Comparison of ENCODE assay signal across 28 mouse cellular contexts in the genomic region with DNA sequence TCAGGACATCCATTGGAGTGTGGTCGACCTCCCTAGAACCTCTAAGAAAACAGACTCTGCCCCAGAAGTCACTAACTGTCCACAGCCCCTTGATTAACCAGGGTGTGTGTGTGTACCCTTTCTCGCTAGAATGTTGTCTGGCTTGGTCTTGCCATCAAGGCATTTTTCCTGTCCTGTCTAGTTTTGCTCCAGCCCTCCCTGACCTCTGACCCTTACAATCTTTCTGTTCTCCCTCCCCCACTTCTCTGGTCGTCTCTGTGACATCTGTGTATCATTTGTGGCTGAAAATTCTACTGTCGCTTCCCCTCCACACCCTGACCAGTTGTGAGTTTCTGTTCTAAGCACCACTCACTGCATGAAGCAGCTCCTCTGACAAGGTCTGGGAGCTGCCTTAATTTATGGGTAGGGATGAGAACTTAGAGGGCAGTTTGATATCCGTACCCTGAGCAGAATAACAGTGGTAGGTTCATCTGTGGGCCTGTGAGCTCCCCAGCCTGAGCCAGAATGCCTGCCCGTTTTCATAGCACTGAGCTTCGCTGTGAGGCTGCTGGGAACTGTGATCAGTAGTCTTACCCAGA.
DNase-seq lines count a peak whose midpoint lies in the region; ATAC-seq and TF ChIP-seq lines count a peak whose summit lies in the region.
"Had no signal": no experiment of that assay in that cellular context is flagged by ENCODE, and none has a peak within 500 bp of the region (broad histone marks: within the 10 kb centered on the region; RNA-seq: fewer than 3 reads in every experiment).

No protein-coding gene starts in this region.

- WGBS in forebrain, postnatal 0 days, result 72% methylated on average over 7 of the region's 7 CpGs
- WGBS in forebrain, embryonic 14.5 days, result 75% methylated on average over 7 of the region's 7 CpGs
- 30% methylated on average over 7 of the region's 7 CpGs for WGBS in kidney, postnatal 0 days

- H3K9ac ChIP-seq in forebrain, postnatal 0 days, result no peak overlapping the region
- no peak overlapping the region for H3K9ac ChIP-seq in forebrain, embryonic 14.5 days (ENCODE audit: low read length)
- H3K9ac ChIP-seq in kidney, postnatal 0 days (ENCODE audit: low read depth, low read length), result no peak overlapping the region
- H3K9ac ChIP-seq: embryonic facial prominence, embryonic 13.5 days; heart, embryonic 13.5 days; hindbrain, embryonic 13.5 days; liver, embryonic 13.5 days; lung, embryonic 15.5 days had no signal

- no peak for DNase-seq in forebrain, postnatal 0 days
- DNase-seq in forebrain, embryonic 14.5 days (ENCODE audit: low spot score), result no peak
- peak; percentile 55 for DNase-seq in kidney, postnatal 0 days (ENCODE audit: low spot score)
- DNase-seq in kidney, postnatal 36 days, result no peak
- DNase-seq in embryo, embryonic 9.5 days (ENCODE audit: extremely low spot score), result peak; percentile 43
- peak; percentile 74 for DNase-seq in yolk sac, embryonic 10.5 days (ENCODE audit: low spot score)
- no peak for DNase-seq in urinary bladder, adult 18-20 months (ENCODE audit: low spot score in 2 of 2)
- DNase-seq: cerebellum, adult 2 months; cerebellum, postnatal 36 days; gastrocnemius, postnatal 14 days; heart, adult 11 months; heart, postnatal 14 days; kidney, postnatal 14 days; liver, embryonic 13.5 days; right cerebral cortex, adult 18-20 months; right cerebral cortex, postnatal 4 days; thymus, postnatal 25 days had no signal

- H3K36me3 ChIP-seq in forebrain, postnatal 0 days (ENCODE audit: insufficient read depth), result peaks cover 31% of the 10 kb centered on the region
- H3K36me3 ChIP-seq in forebrain, embryonic 14.5 days (ENCODE audit: control insufficient read depth, insufficient read depth, low read length), result peaks cover 42% of the 10 kb centered on the region
- H3K36me3 ChIP-seq in kidney, postnatal 0 days (ENCODE audit: insufficient read depth, low read length), result peaks cover 36% of the 10 kb centered on the region

- no peaks in the 10 kb centered on the region for H3K27me3 ChIP-seq in forebrain, postnatal 0 days (ENCODE audit: insufficient read depth, low read length)
- no peaks in the 10 kb centered on the region for H3K27me3 ChIP-seq in forebrain, embryonic 14.5 days (replicated peaks; ENCODE audit: control insufficient read depth, insufficient read depth, low read length)
- H3K27me3 ChIP-seq in kidney, postnatal 0 days (ENCODE audit: insufficient read depth, low read length), result no peaks in the 10 kb centered on the region
- H3K27me3 ChIP-seq: embryonic facial prominence, embryonic 13.5 days; heart, embryonic 13.5 days; hindbrain, embryonic 13.5 days; liver, embryonic 13.5 days; lung, embryonic 15.5 days had no signal

- H3K4me2 ChIP-seq in forebrain, postnatal 0 days (ENCODE audit: low read depth), result no peak overlapping the region
- H3K4me2 ChIP-seq in forebrain, embryonic 14.5 days (ENCODE audit: low read length), result no peak overlapping the region
- no peak overlapping the region for H3K4me2 ChIP-seq in kidney, postnatal 0 days (ENCODE audit: low read length)
- H3K4me2 ChIP-seq: embryonic facial prominence, embryonic 13.5 days; heart, embryonic 13.5 days; hindbrain, embryonic 13.5 days; liver, embryonic 13.5 days; lung, embryonic 15.5 days had no signal

- H3K9me3 ChIP-seq in forebrain, postnatal 0 days (ENCODE audit: low read length), result no peaks in the 10 kb centered on the region
- no peaks in the 10 kb centered on the region for H3K9me3 ChIP-seq in forebrain, embryonic 14.5 days (replicated peaks; ENCODE audit: control insufficient read depth, low read length)
- H3K9me3 ChIP-seq in kidney, postnatal 0 days (replicated peaks; ENCODE audit: low read length), result no peaks in the 10 kb centered on the region
- H3K9me3 ChIP-seq: embryonic facial prominence, embryonic 13.5 days; heart, embryonic 13.5 days; hindbrain, embryonic 13.5 days; liver, embryonic 13.5 days; lung, embryonic 15.5 days; midbrain, embryonic 10.5 days had no signal

- no peak for TF ChIP-seq CTCF in forebrain, postnatal 0 days (IDR thresholded peaks at IDR 0.05; ENCODE audit: low read depth)
- no peak for TF ChIP-seq CTCF in kidney, postnatal 0 days (IDR thresholded peaks at IDR 0.05; ENCODE audit: low read depth)

- H3K4me1 ChIP-seq in forebrain, postnatal 0 days (ENCODE audit: insufficient read depth), result no peaks in the 10 kb centered on the region
- H3K4me1 ChIP-seq in forebrain, embryonic 14.5 days (ENCODE audit: control insufficient read depth, insufficient read depth, low read length), result no peaks in the 10 kb centered on the region
- no peaks in the 10 kb centered on the region for H3K4me1 ChIP-seq in kidney, postnatal 0 days (replicated peaks; ENCODE audit: insufficient read depth, low read length)
- H3K4me1 ChIP-seq: heart, embryonic 13.5 days; hindbrain, embryonic 13.5 days had no signal

- H3K27ac ChIP-seq in forebrain, postnatal 0 days (ENCODE audit: low read depth, low read length), result no peak overlapping the region
- no peak overlapping the region for H3K27ac ChIP-seq in forebrain, embryonic 14.5 days (ENCODE audit: low read depth, low read length)
- 0 out of 2 replicates have a peak overlapping the region, but pooled peaks have one; percentile 10 for H3K27ac ChIP-seq in kidney, postnatal 0 days
- H3K27ac ChIP-seq: embryonic facial prominence, embryonic 13.5 days; heart, embryonic 13.5 days; hindbrain, embryonic 13.5 days; layer of hippocampus, adult 2 months; liver, embryonic 13.5 days; lung, embryonic 15.5 days; macrophage; midbrain, embryonic 10.5 days had no signal

- peak; percentile 36; the same call in 1 of the 2 replicates for ATAC-seq in forebrain, postnatal 0 days
- no peak for ATAC-seq in forebrain, embryonic 14.5 days
- no peak for ATAC-seq in kidney, postnatal 0 days (replicated peaks; ENCODE audit: low FRiP score, low read depth)
- ATAC-seq: forebrain, embryonic 16.5 days; inflammation-experienced regulatory T-cells, adult 6 months; midbrain, embryonic 16.5 days had no signal

- H3K4me3 ChIP-seq in forebrain, postnatal 0 days (ENCODE audit: low read depth, low read length), result no peak overlapping the region
- H3K4me3 ChIP-seq in forebrain, embryonic 14.5 days (ENCODE audit: low read depth, low read length), result no peak overlapping the region
- no peak overlapping the region for H3K4me3 ChIP-seq in kidney, postnatal 0 days (replicated peaks; ENCODE audit: low read depth, low read length)
- H3K4me3 ChIP-seq: embryonic facial prominence, embryonic 13.5 days; heart, embryonic 13.5 days; hindbrain, embryonic 13.5 days; layer of hippocampus, adult 2 months; liver, embryonic 13.5 days; lung, embryonic 15.5 days; midbrain, embryonic 10.5 days; myocyte had no signal

Comparison
In these comparisons a context has a peak if more than half of its experiments do, and no peak if none do; other contexts are left out.
1. DNase-seq: peak in kidney, postnatal 0 days (single experiment), embryo, embryonic 9.5 days (single experiment) and yolk sac, embryonic 10.5 days (single experiment); none in forebrain, postnatal 0 days (single experiment), forebrain, embryonic 14.5 days (single experiment), kidney, postnatal 36 days (0 of 2) and urinary bladder, adult 18-20 months (0 of 2).